Mouse (Mus musculus) myocyte (in vitro differentiated cells): Measurements from ENCODE around the gene Srrm4.

Experiments used
- MAX ChIP-seq: IDR thresholded peaks from one replicate; pipeline ENCODE4 v1.6.1; 2011; ENCODE audit warnings: low read depth, mild to moderate bottlenecking, control low read depth
- POLR2A ChIP-seq: IDR thresholded peaks from one replicate; pipeline ENCODE4 v1.6.1; 2011; ENCODE audit warnings: low read depth, mild to moderate bottlenecking, control low read depth, moderate library complexity; ENCODE audit not compliant: insufficient read length
- USF1 ChIP-seq: IDR thresholded peaks from one replicate; pipeline ENCODE4 v1.6.1; 2011; ENCODE audit warnings: low read depth, mild to moderate bottlenecking, control low read depth, moderate library complexity

DNA sequence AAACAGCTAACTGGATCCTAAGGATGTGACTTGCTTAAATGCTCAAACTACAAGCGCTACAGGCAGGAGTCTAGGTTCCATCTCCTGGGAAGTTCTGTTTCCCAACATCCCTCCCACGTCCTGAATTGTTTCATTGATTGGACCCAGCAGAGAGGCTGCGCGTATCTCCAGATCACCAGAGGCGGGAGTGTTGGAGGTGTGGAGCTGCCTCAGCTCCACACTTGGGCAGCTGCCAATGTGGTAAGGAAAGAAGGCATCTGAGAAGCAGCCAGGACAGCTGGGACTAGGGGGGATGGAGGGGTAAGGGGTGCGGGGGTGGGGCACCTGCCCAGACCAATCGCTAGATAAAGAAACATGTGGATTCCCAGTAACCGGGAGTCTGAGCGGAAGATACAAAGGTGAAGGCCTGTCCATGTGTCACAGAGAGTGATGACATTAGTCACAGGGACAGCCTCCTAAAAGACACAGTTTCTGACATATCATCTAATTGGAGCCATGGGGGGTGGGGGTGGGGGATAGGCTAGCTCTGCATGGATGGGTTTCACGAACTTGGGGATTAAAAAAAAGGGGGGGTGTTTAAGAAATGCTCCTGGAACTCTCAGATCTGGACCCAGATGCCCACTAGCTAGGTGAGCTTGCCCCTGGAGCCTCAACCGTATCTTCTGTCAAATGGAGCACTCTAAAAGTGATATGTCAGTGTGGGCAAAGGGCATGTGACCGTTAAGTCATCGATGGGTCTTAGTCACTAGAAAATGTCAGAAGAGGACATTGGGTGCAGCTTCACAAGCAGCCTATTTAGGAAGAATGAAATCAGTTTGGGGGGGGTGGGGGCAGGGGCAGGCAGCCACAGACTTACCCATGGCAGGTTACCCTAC is 156.4 kb downstream of the Srrm4 start:
- TF ChIP-seq POLR2A (no peak), MAX (no peak), USF1 (no peak)
